In the genomic region with DNA sequence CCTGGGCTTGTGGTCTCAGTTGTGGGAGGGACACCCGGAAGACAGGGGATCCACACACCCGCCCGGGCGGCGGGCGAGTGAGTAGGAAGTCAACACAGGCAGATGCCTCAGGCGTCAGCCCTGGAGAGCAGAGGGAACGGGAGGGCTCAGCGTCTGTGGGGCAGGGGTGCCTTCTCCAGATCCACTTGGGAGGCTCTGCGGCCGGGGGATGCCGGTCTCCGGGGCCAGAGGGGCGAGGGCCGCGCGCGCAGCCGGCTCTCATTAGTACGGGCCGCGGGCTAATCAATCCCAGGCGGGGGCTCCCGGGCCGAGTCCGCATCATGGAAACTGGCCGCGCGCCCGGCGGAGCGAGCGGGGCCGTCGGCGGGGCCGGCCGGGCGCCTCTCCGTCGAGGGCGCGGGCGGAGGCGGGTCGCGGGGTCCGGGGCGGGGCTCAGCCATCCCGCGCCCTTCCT, we compare ENCODE assay signal across 9 mouse cellular contexts. TPM values are rescaled to one million over a fixed set of nuclear protein-coding genes. Genes with fewer than 3 reads are reported as not detected.
DNase-seq lines count a peak whose midpoint lies in the region; ATAC-seq and TF ChIP-seq lines count a peak whose summit lies in the region.
"Had no signal": no experiment of that assay in that cellular context is flagged by ENCODE, and none has a peak within 500 bp of the region (broad histone marks: within the 10 kb centered on the region; RNA-seq: fewer than 3 reads in every experiment).

No protein-coding gene starts in this region.

- H3K4me1 ChIP-seq in forebrain, embryonic 13.5 days: peaks cover 53% of the 10 kb centered on the region
- peaks cover 62% of the 10 kb centered on the region for H3K4me1 ChIP-seq in hindbrain, embryonic 13.5 days (replicated peaks)
- H3K4me1 ChIP-seq in liver, embryonic 12.5 days: peaks cover 60% of the 10 kb centered on the region
- peaks cover 63% of the 10 kb centered on the region for H3K4me1 ChIP-seq in neural tube, embryonic 15.5 days

- H3K4me2 ChIP-seq in forebrain, embryonic 13.5 days: peak overlapping the region; percentile 67
- H3K4me2 ChIP-seq in hindbrain, embryonic 13.5 days: peak overlapping the region; percentile 83
- H3K4me2 ChIP-seq in liver, embryonic 12.5 days: peak overlapping the region; percentile 70
- H3K4me2 ChIP-seq in neural tube, embryonic 15.5 days: peak overlapping the region; percentile 83

- no peak for ATAC-seq in forebrain, embryonic 13.5 days
- ATAC-seq in hindbrain, embryonic 13.5 days (ENCODE audit: low FRiP score): no peak
- ATAC-seq in liver, embryonic 12.5 days: no peak
- no peak for ATAC-seq in neural tube, embryonic 15.5 days (ENCODE audit: low FRiP score)

- H3K4me3 ChIP-seq in left cerebral cortex, adult 2 months: peak overlapping the region; percentile 31
- H3K4me3 ChIP-seq in forebrain, embryonic 13.5 days: peak overlapping the region; percentile 42
- H3K4me3 ChIP-seq in hindbrain, embryonic 13.5 days: peak overlapping the region; percentile 50
- H3K4me3 ChIP-seq in liver, embryonic 12.5 days: peak overlapping the region; percentile 58
- peak overlapping the region; percentile 51 for H3K4me3 ChIP-seq in neural tube, embryonic 15.5 days (replicated peaks)

- peaks cover 15% of the 10 kb centered on the region for H3K36me3 ChIP-seq in forebrain, embryonic 13.5 days (ENCODE audit: poor library complexity, severe bottlenecking)
- peaks cover 18% of the 10 kb centered on the region for H3K36me3 ChIP-seq in hindbrain, embryonic 13.5 days
- H3K36me3 ChIP-seq in liver, embryonic 12.5 days: peaks cover 32% of the 10 kb centered on the region
- H3K36me3 ChIP-seq in neural tube, embryonic 15.5 days: peaks cover 9% of the 10 kb centered on the region

- 2% methylated on average over 40 of the region's 51 CpGs for WGBS in forebrain, embryonic 13.5 days
- 2% methylated on average over 40 of the region's 51 CpGs for WGBS in hindbrain, embryonic 13.5 days
- WGBS in liver, embryonic 12.5 days (ENCODE audit: insufficient replicate concordance): 3% methylated on average over 45 of the region's 51 CpGs
- WGBS in neural tube, embryonic 15.5 days: 3% methylated on average over 48 of the region's 51 CpGs

- TF ChIP-seq CTCF in left cerebral cortex, adult 2 months (IDR thresholded peaks at IDR 0.05): no peak

- no peaks in the 10 kb centered on the region for H3K9me3 ChIP-seq in forebrain, embryonic 13.5 days (replicated peaks)
- H3K9me3 ChIP-seq in hindbrain, embryonic 13.5 days: no peaks in the 10 kb centered on the region
- no peaks in the 10 kb centered on the region for H3K9me3 ChIP-seq in liver, embryonic 12.5 days (replicated peaks)
- H3K9me3 ChIP-seq in neural tube, embryonic 15.5 days (replicated peaks): no peaks in the 10 kb centered on the region

- peak overlapping the region; percentile 66 for H3K27ac ChIP-seq in left cerebral cortex, adult 2 months
- no peak overlapping the region for H3K27ac ChIP-seq in forebrain, embryonic 13.5 days
- no peak overlapping the region for H3K27ac ChIP-seq in hindbrain, embryonic 13.5 days
- H3K27ac ChIP-seq in liver, embryonic 12.5 days: peak overlapping the region; percentile 59; the same call in 1 of the 2 replicates
- H3K27ac ChIP-seq in neural tube, embryonic 15.5 days (replicated peaks): no peak overlapping the region

- peaks cover 97% of the 10 kb centered on the region for H3K27me3 ChIP-seq in forebrain, embryonic 13.5 days
- peaks cover 100% of the 10 kb centered on the region for H3K27me3 ChIP-seq in hindbrain, embryonic 13.5 days
- peaks cover 100% of the 10 kb centered on the region for H3K27me3 ChIP-seq in liver, embryonic 12.5 days (replicated peaks)
- H3K27me3 ChIP-seq in neural tube, embryonic 15.5 days (replicated peaks): peaks cover 93% of the 10 kb centered on the region

- DNase-seq in left cerebral cortex, adult 2 months (ENCODE audit: extremely low spot score in 1 of 2, low spot score in 2 of 2): peak in 1 of 2 experiments; percentile 21
- no peak for DNase-seq in left cerebral cortex, postnatal 25 days (ENCODE audit: low spot score in 2 of 2)
- DNase-seq in T-cell, adult 2 months (ENCODE audit: low spot score): no peak
- DNase-seq in cerebellum, adult 11-12 months: no peak

- intact Hi-C loops in left cerebral cortex, adult 2 months (cut with DNase I): no loop called here
- intact Hi-C loops in left cerebral cortex, postnatal 25 days (cut with DNase I): no loop called here

- H3K9ac ChIP-seq in forebrain, embryonic 13.5 days: no peak overlapping the region
- peak overlapping the region; percentile 71; the same call in 1 of the 2 replicates for H3K9ac ChIP-seq in hindbrain, embryonic 13.5 days
- H3K9ac ChIP-seq in liver, embryonic 12.5 days: peak overlapping the region; percentile 57
- H3K9ac ChIP-seq in neural tube, embryonic 15.5 days (replicated peaks): no peak overlapping the region

RNA-seq across cellular contexts. Expression of a gene that starts 1.4 kb away (rescaled TPM):
- total RNA-seq in left cerebral cortex, adult 2 months (2021): 10 to 100 TPM in 1 of 2 experiments, 1 to 10 TPM in 1; 9.8 to 10.9 TPM
- total RNA-seq in left cerebral cortex, postnatal 25 days (2021): 10 to 100 TPM in 1 of 2 experiments, 1 to 10 TPM in 1; 8.1 to 11.3 TPM
- polyA plus RNA-seq in forebrain, embryonic 13.5 days (2015; fragmentation: Nextera tagmentation; extraction: Ambion mirVana): not detected in 2 replicates
- not detected in 2 replicates for polyA plus RNA-seq in hindbrain, embryonic 13.5 days (2015; fragmentation: Nextera tagmentation; extraction: Ambion mirVana)
- polyA plus RNA-seq in liver, embryonic 12.5 days (2016; fragmentation: Nextera tagmentation; extraction: Ambion mirVana): 0.81 and 1.3 TPM in 2 replicates
- 0.22 TPM in 2 replicates for polyA plus RNA-seq in neural tube, embryonic 15.5 days (2015; fragmentation: Nextera tagmentation; extraction: Ambion mirVana)
- polyA plus RNA-seq: G1E had no signal

RNA-seq across cellular contexts. Expression of a gene that starts 46.8 kb away (rescaled TPM):
- total RNA-seq in left cerebral cortex, adult 2 months (2021): 10 to 100 TPM; 70.8 to 72.8 TPM
- total RNA-seq in left cerebral cortex, postnatal 25 days (2021): 10 to 100 TPM; 66.3 to 70.5 TPM
- 166 and 168 TPM in 2 replicates for polyA plus RNA-seq in forebrain, embryonic 13.5 days (2015; fragmentation: Nextera tagmentation; extraction: Ambion mirVana)
- 115 and 119 TPM in 2 replicates for polyA plus RNA-seq in hindbrain, embryonic 13.5 days (2015; fragmentation: Nextera tagmentation; extraction: Ambion mirVana)
- 94.9 and 97.5 TPM in 2 replicates for polyA plus RNA-seq in liver, embryonic 12.5 days (2016; fragmentation: Nextera tagmentation; extraction: Ambion mirVana)
- 91.1 and 94.0 TPM in 2 replicates for polyA plus RNA-seq in neural tube, embryonic 15.5 days (2015; fragmentation: Nextera tagmentation; extraction: Ambion mirVana)

Comparison
In these comparisons a context has a peak if more than half of its experiments do, and no peak if none do; other contexts are left out.
1. H3K27ac ChIP-seq: peak in left cerebral cortex, adult 2 months (single experiment) and liver, embryonic 12.5 days (single experiment); none in forebrain, embryonic 13.5 days (single experiment), hindbrain, embryonic 13.5 days (single experiment) and neural tube, embryonic 15.5 days (single experiment).
2. H3K9ac ChIP-seq: peak in hindbrain, embryonic 13.5 days (single experiment) and liver, embryonic 12.5 days (single experiment); none in forebrain, embryonic 13.5 days (single experiment) and neural tube, embryonic 15.5 days (single experiment).
3. Peak in every context shown above with its lines, with median percentiles within 50 percentile points of each other: H3K4me3 ChIP-seq and H3K4me2 ChIP-seq.